Mouse (Mus musculus): ENCODE results near the gene Stard3.

GRCm38 (mm10) chr11:98322159-98322558, 36.0 kb upstream of the Stard3 start:
- TF ChIP-seq CHD2 (IDR thresholded peaks at IDR 0.05; ENCODE audit: low read length), result no peak
- no peak for TF ChIP-seq POLR2AphosphoS2 (IDR thresholded peaks at IDR 0.05; ENCODE audit: low read length)
- TF ChIP-seq POLR2A (IDR thresholded peaks at IDR 0.05; ENCODE audit: control insufficient read depth in 1 of 2, insufficient read depth in 1 of 2, low read depth in 1 of 2, low read length in 2 of 2, poor library complexity in 1 of 2), result no peak
- no peak for TF ChIP-seq CTCF (IDR thresholded peaks at IDR 0.05 in 2 of 3, conservative IDR thresholded peaks at IDR 0.05 in 1 of 3; ENCODE audit: control insufficient read depth in 1 of 3, insufficient read depth in 1 of 3, low read depth in 2 of 3, low read length in 3 of 3, poor library complexity in 1 of 3, severe bottlenecking in 1 of 3)
- TF ChIP-seq TAL1 (IDR thresholded peaks at IDR 0.05; ENCODE audit: low read length), result no peak
- no peak for TF ChIP-seq POLR2AphosphoS5 (IDR thresholded peaks at IDR 0.05; ENCODE audit: borderline replicate concordance, low read depth, low read length)
- no peak for TF ChIP-seq SMC3 (IDR thresholded peaks at IDR 0.05; ENCODE audit: low read depth, low read length)
- no peak for TF ChIP-seq TCF12 (IDR thresholded peaks at IDR 0.05; ENCODE audit: low read depth, low read length)
- TF ChIP-seq KAT2A (conservative IDR thresholded peaks at IDR 0.05; ENCODE audit: low read depth, low read length), result no peak
- TF ChIP-seq ZC3H11A (IDR thresholded peaks at IDR 0.05; ENCODE audit: low read depth, low read length), result no peak
- TF ChIP-seq MXI1 (IDR thresholded peaks at IDR 0.05; ENCODE audit: low read depth, low read length), result no peak
- no peak for TF ChIP-seq MYC (IDR thresholded peaks at IDR 0.05; ENCODE audit: low read depth, low read length)
- no peak for TF ChIP-seq HCFC1 (IDR thresholded peaks at IDR 0.05; ENCODE audit: low read depth, low read length)
